Mouse (Mus musculus) skeletal muscle tissue, adult 2 months (tissue): ENCODE measurements at regions not wholly inside any gene's neighbourhood (a gene's known extent, or its start where the extent isn't known, plus 50 kb on each side); places are given as distances from the start of the nearest gene placed in this dataset.
A peak's percentile ranks its signal among the peaks of the same experiment; 100 is the strongest.
"Not testable (repeated sequence)": the region's sequence is repeated elsewhere in the genome, so short reads cannot be mapped to it uniquely, and the experiment has no call there.

Experiments
- DNase-seq: peaks from one replicate; pipeline ENCODE4 v3.0.0-alpha.2; 2012; ENCODE audit warnings: low read depth, low spot score

DNA sequence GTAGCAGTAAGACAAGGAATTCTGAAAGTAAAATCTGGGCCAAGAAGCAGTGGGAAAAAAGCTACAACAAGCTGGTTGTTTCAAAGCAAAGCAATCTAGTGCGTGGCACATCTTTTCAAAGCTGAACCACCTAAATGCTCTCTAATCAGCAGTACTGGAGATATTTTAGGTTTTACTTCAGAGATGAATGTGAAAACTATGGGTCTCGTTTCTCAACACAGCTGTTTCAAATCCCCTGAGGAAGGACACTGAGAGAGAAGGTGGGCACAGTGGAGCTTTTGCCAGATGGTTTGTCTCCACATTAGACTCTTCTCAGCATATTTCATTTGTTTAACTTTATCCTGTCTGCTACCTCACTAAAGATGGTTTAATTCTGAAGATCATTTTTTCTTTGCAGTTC, 183.8 kb upstream of the Gria3 start:
- DNase-seq = no peak

- DNase-seq = not testable (repeated sequence)
Measured at GRCm38 (mm10) chrX:41249739-41250138, 150.9 kb upstream of the Gria3 start.

DNA sequence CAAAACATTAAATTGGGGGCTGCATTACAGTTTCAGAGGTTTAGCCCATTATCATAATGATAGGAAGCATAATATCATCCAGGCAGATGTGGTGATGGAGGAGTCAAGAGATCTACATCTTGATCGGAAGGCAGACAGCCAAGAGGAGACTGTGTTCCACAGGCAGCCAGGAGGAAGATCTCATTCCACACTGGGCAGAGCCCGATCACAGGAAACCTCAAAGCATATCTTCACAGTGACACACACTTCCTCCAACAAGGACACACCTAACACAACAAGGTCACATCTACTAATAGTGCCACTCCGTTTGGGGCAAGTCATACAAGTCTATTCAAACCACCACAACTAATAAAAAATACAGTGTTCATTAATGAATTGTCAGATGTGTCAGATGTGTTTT, 147.7 kb upstream of the Gria3 start:
- no peak for DNase-seq

- DNase-seq = no peak
Measured at GRCm38 (mm10) chrX:41254695-41255094, 146.0 kb upstream of the Gria3 start.

GRCm38 (mm10) chrX:41291098-41291497, 109.6 kb upstream of the Gria3 start:
- peak; percentile 1 for DNase-seq

GRCm38 (mm10) chrX:41316493-41316892, 84.2 kb upstream of the Gria3 start:
- no peak for DNase-seq

DNA sequence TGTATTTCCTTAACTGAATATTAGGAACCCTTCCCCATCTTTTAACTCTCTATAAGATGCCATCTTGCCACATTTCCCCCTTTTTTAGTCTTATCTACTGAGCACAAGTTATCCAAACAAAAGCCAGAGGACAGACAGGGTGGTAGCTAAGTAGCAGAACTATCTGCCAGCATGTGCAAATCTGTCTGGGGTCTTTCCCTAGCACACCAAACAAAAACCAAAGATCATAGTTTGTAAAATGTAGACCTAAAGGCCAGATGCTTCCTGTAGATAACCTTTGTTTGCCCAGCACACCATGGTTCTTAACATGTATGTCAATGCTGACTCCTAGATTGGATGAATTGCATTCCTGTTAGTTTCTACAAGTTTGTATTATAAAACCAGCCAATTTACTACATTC, 82.9 kb upstream of the Gria3 start:
- no peak for DNase-seq

- no peak for DNase-seq
Measured at GRCm38 (mm10) chrX:41319896-41320295, 80.8 kb upstream of the Gria3 start.
